In the genomic region with DNA sequence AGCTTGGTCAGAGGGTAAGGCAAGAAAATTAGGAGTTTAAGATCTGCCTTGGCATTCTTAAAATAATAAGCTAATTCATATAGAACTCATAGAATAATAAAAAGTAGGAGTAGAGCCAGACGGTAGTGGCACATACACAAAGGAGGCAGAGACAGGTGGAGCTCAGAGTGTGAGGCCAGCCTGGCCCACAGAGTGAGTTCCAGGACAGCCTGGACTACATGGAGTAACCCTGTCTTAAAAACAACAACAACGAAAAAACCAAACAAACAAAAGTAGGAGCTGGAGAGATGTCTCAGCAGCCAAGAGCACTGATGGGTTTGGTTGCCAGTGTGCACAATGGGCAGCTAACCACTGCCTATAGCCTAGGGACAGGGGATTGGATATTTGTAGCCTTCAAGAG, we compare ENCODE assay signal across 22 mouse cellular contexts. TPM values are rescaled to one million over a fixed set of nuclear protein-coding genes. Genes with fewer than 3 reads are reported as not detected.
DNase-seq lines count a peak whose midpoint lies in the region; ATAC-seq and TF ChIP-seq lines count a peak whose summit lies in the region.
"Had no signal": no experiment of that assay in that cellular context is flagged by ENCODE, and none has a peak within 500 bp of the region (broad histone marks: within the 10 kb centered on the region; RNA-seq: fewer than 3 reads in every experiment).

No protein-coding gene starts in this region.

- no peak overlapping the region for H3K27ac ChIP-seq in forebrain, embryonic 11.5 days (ENCODE audit: low read depth, low read length)
- H3K27ac ChIP-seq in forebrain, postnatal 0 days (ENCODE audit: low read depth, low read length): no peak overlapping the region
- H3K27ac ChIP-seq in neural tube, embryonic 11.5 days (ENCODE audit: low read depth, low read length): no peak overlapping the region
- no peak overlapping the region for H3K27ac ChIP-seq in limb, embryonic 10.5 days
- H3K27ac ChIP-seq in neural tube, embryonic 13.5 days (replicated peaks): no peak overlapping the region
- H3K27ac ChIP-seq: liver, embryonic 12.5 days had no signal

- no peaks in the 10 kb centered on the region for H3K9me3 ChIP-seq in forebrain, embryonic 11.5 days (ENCODE audit: control insufficient read depth, low read length)
- H3K9me3 ChIP-seq in forebrain, postnatal 0 days (ENCODE audit: low read length): no peaks in the 10 kb centered on the region
- no peaks in the 10 kb centered on the region for H3K9me3 ChIP-seq in neural tube, embryonic 11.5 days (ENCODE audit: control insufficient read depth, low read length)
- no peaks in the 10 kb centered on the region for H3K9me3 ChIP-seq in limb, embryonic 10.5 days (replicated peaks)
- no peaks in the 10 kb centered on the region for H3K9me3 ChIP-seq in neural tube, embryonic 13.5 days
- H3K9me3 ChIP-seq: heart, embryonic 10.5 days; liver, embryonic 12.5 days had no signal

- no peak overlapping the region for H3K4me3 ChIP-seq in forebrain, embryonic 11.5 days (ENCODE audit: low read depth, low read length)
- no peak overlapping the region for H3K4me3 ChIP-seq in forebrain, postnatal 0 days (ENCODE audit: low read depth, low read length)
- no peak overlapping the region for H3K4me3 ChIP-seq in neural tube, embryonic 11.5 days (ENCODE audit: low read depth, low read length)
- 0 out of 2 replicates have a peak overlapping the region, but pooled peaks have one; percentile 39 for H3K4me3 ChIP-seq in limb, embryonic 10.5 days
- H3K4me3 ChIP-seq in neural tube, embryonic 13.5 days: no peak overlapping the region
- H3K4me3 ChIP-seq: liver, embryonic 12.5 days had no signal

- no peaks in the 10 kb centered on the region for H3K27me3 ChIP-seq in forebrain, embryonic 11.5 days (ENCODE audit: control insufficient read depth, insufficient read depth, low read length)
- no peaks in the 10 kb centered on the region for H3K27me3 ChIP-seq in forebrain, postnatal 0 days (ENCODE audit: insufficient read depth, low read length)
- H3K27me3 ChIP-seq in neural tube, embryonic 11.5 days (ENCODE audit: control insufficient read depth, insufficient read depth, low read length): no peaks in the 10 kb centered on the region
- H3K27me3 ChIP-seq in limb, embryonic 10.5 days (ENCODE audit: low read depth, poor library complexity, severe bottlenecking): no peaks in the 10 kb centered on the region
- H3K27me3 ChIP-seq in neural tube, embryonic 13.5 days: no peaks in the 10 kb centered on the region
- H3K27me3 ChIP-seq: liver, embryonic 12.5 days had no signal

- H3K36me3 ChIP-seq in forebrain, embryonic 11.5 days (ENCODE audit: control insufficient read depth, insufficient read depth, low read length): no peaks in the 10 kb centered on the region
- no peaks in the 10 kb centered on the region for H3K36me3 ChIP-seq in forebrain, postnatal 0 days (ENCODE audit: insufficient read depth)
- no peaks in the 10 kb centered on the region for H3K36me3 ChIP-seq in neural tube, embryonic 11.5 days (ENCODE audit: control insufficient read depth, insufficient read depth, low read length)
- peaks cover 1% of the 10 kb centered on the region for H3K36me3 ChIP-seq in limb, embryonic 10.5 days
- peaks cover 2% of the 10 kb centered on the region; the same call in 1 of the 2 replicates for H3K36me3 ChIP-seq in neural tube, embryonic 13.5 days
- H3K36me3 ChIP-seq: liver, embryonic 12.5 days had no signal

- peaks cover 7% of the 10 kb centered on the region; the same call in 1 of the 2 replicates for H3K4me1 ChIP-seq in forebrain, embryonic 11.5 days (replicated peaks; ENCODE audit: control insufficient read depth, insufficient read depth, low read length)
- no peaks in the 10 kb centered on the region; the same call in 1 of the 2 replicates for H3K4me1 ChIP-seq in forebrain, postnatal 0 days (ENCODE audit: insufficient read depth)
- H3K4me1 ChIP-seq in neural tube, embryonic 11.5 days (ENCODE audit: control insufficient read depth, insufficient read depth, low read length): 0 out of 2 replicates have a peak, but pooled peaks cover 2% of the 10 kb centered on the region
- peaks cover 17% of the 10 kb centered on the region for H3K4me1 ChIP-seq in limb, embryonic 10.5 days
- peaks cover 17% of the 10 kb centered on the region for H3K4me1 ChIP-seq in neural tube, embryonic 13.5 days (replicated peaks)

- WGBS in forebrain, embryonic 11.5 days: 78% methylated on average over 2 of the region's 2 CpGs
- WGBS in forebrain, postnatal 0 days: 82% methylated on average over 2 of the region's 2 CpGs
- WGBS in neural tube, embryonic 11.5 days: 81% methylated on average over 2 of the region's 2 CpGs
- WGBS in limb, embryonic 10.5 days: 71% methylated on average over 2 of the region's 2 CpGs
- WGBS in neural tube, embryonic 13.5 days: 92% methylated on average over 2 of the region's 2 CpGs

- TF ChIP-seq CTCF in forebrain, postnatal 0 days (IDR thresholded peaks at IDR 0.05; ENCODE audit: low read depth): no peak

- peak; percentile 58; the same call in 1 of the 2 replicates for ATAC-seq in forebrain, embryonic 11.5 days (replicated peaks; ENCODE audit: low FRiP score)
- ATAC-seq in forebrain, postnatal 0 days: no peak
- ATAC-seq in neural tube, embryonic 11.5 days (ENCODE audit: insufficient read depth, low FRiP score, low TSS enrichment): peak; percentile 27; the same call in 1 of the 2 replicates
- ATAC-seq in neural tube, embryonic 13.5 days (ENCODE audit: low read depth): peak; percentile 35; the same call in 1 of the 2 replicates
- ATAC-seq in erythroid progenitor cell, adult 5-6 weeks (replicated peaks; ENCODE audit: low FRiP score, poor library complexity, severe bottlenecking): no peak

- no peak for DNase-seq in forebrain, embryonic 11.5 days (ENCODE audit: low spot score)
- no peak for DNase-seq in forebrain, postnatal 0 days
- DNase-seq in neural tube, embryonic 11.5 days (ENCODE audit: low spot score): no peak
- DNase-seq in neural tube, embryonic 10.5 days (ENCODE audit: extremely low spot score, low spot score): no peak
- DNase-seq in limb, embryonic 10.5 days (ENCODE audit: low spot score): no peak
- no peak for DNase-seq in urinary bladder, postnatal 10 days (ENCODE audit: low spot score)

- H3K9ac ChIP-seq in forebrain, embryonic 11.5 days (ENCODE audit: low read length): no peak overlapping the region
- no peak overlapping the region for H3K9ac ChIP-seq in forebrain, postnatal 0 days
- H3K9ac ChIP-seq in neural tube, embryonic 11.5 days (ENCODE audit: low read length): no peak overlapping the region
- H3K9ac ChIP-seq in neural tube, embryonic 13.5 days: no peak overlapping the region
- H3K9ac ChIP-seq: liver, embryonic 12.5 days; lung, embryonic 14.5 days had no signal

- H3K4me2 ChIP-seq in forebrain, embryonic 11.5 days (ENCODE audit: low read depth, low read length, severe bottlenecking): no peak overlapping the region
- no peak overlapping the region; the same call in 1 of the 2 replicates for H3K4me2 ChIP-seq in forebrain, postnatal 0 days (ENCODE audit: low read depth)
- H3K4me2 ChIP-seq in neural tube, embryonic 11.5 days (ENCODE audit: low read depth): no peak overlapping the region
- no peak overlapping the region for H3K4me2 ChIP-seq in neural tube, embryonic 13.5 days

RNA-seq across cellular contexts. Expression of a gene that starts 14.5 kb away (rescaled TPM):
- polyA plus RNA-seq in forebrain, embryonic 11.5 days (2014; fragmentation: Nextera tagmentation; extraction: Ambion mirVana): 166 and 167 TPM in 2 replicates
- 71.0 and 80.9 TPM in 2 replicates for total RNA-seq in forebrain, postnatal 0 days (2014; rRNA removed)
- 186 and 247 TPM in 2 replicates for polyA plus RNA-seq in forebrain, postnatal 0 days (2015; fragmentation: Nextera tagmentation; extraction: Ambion mirVana)
- polyA plus RNA-seq in neural tube, embryonic 11.5 days (2014; fragmentation: Nextera tagmentation; extraction: Ambion mirVana): 179 and 195 TPM in 2 replicates
- 170 and 175 TPM in 2 replicates for polyA plus RNA-seq in limb, embryonic 10.5 days (2016; fragmentation: Nextera tagmentation; extraction: Ambion mirVana)
- 176 and 184 TPM in 2 replicates for polyA plus RNA-seq in neural tube, embryonic 13.5 days (2015; fragmentation: Nextera tagmentation; extraction: Ambion mirVana)
- total RNA-seq in erythroid progenitor cell, adult 5-6 weeks (2015; ENCODE audit: low replicate concordance): 18.4 and 35.0 TPM in 2 replicates
- 0.76 and 26.8 TPM in 2 replicates for total RNA-seq in erythroid progenitor cell, adult 5-6 weeks (2017; ENCODE audit: low replicate concordance)

RNA-seq across cellular contexts. Expression of a gene that starts 14.8 kb away (rescaled TPM):
- 235 and 270 TPM in 2 replicates for polyA plus RNA-seq in forebrain, embryonic 11.5 days (2014; fragmentation: Nextera tagmentation; extraction: Ambion mirVana)
- total RNA-seq in forebrain, postnatal 0 days (2014; rRNA removed): 151 and 204 TPM in 2 replicates
- 475 and 558 TPM in 2 replicates for polyA plus RNA-seq in forebrain, postnatal 0 days (2015; fragmentation: Nextera tagmentation; extraction: Ambion mirVana)
- polyA plus RNA-seq in neural tube, embryonic 11.5 days (2014; fragmentation: Nextera tagmentation; extraction: Ambion mirVana): 268 and 302 TPM in 2 replicates
- 261 and 262 TPM in 2 replicates for polyA plus RNA-seq in limb, embryonic 10.5 days (2016; fragmentation: Nextera tagmentation; extraction: Ambion mirVana)
- 406 and 418 TPM in 2 replicates for polyA plus RNA-seq in neural tube, embryonic 13.5 days (2015; fragmentation: Nextera tagmentation; extraction: Ambion mirVana)
- total RNA-seq in erythroid progenitor cell, adult 5-6 weeks (2015; ENCODE audit: low replicate concordance): 10.9 and 33.9 TPM in 2 replicates
- 15.0 and 29.7 TPM in 2 replicates for total RNA-seq in erythroid progenitor cell, adult 5-6 weeks (2017; ENCODE audit: low replicate concordance)

RNA-seq across cellular contexts. Expression of a gene that starts 18.2 kb away (rescaled TPM):
- polyA plus RNA-seq in forebrain, embryonic 11.5 days (2014; fragmentation: Nextera tagmentation; extraction: Ambion mirVana): not detected in 2 replicates
- not detected in 2 replicates for total RNA-seq in forebrain, postnatal 0 days (2014; rRNA removed)
- not detected in 2 replicates for polyA plus RNA-seq in forebrain, postnatal 0 days (2015; fragmentation: Nextera tagmentation; extraction: Ambion mirVana)
- polyA plus RNA-seq in neural tube, embryonic 11.5 days (2014; fragmentation: Nextera tagmentation; extraction: Ambion mirVana): not detected in 2 replicates
- polyA plus RNA-seq in limb, embryonic 10.5 days (2016; fragmentation: Nextera tagmentation; extraction: Ambion mirVana): not detected in 2 replicates
- polyA plus RNA-seq in neural tube, embryonic 13.5 days (2015; fragmentation: Nextera tagmentation; extraction: Ambion mirVana): not detected in 2 replicates
- not detected in 2 replicates for total RNA-seq in erythroid progenitor cell, adult 5-6 weeks (2015; ENCODE audit: low replicate concordance)
- not detected in 2 replicates for total RNA-seq in erythroid progenitor cell, adult 5-6 weeks (2017; ENCODE audit: low replicate concordance)
- total RNA-seq: adrenal gland, postnatal 25 days; gastrocnemius, postnatal 25 days; heart, postnatal 10 days; layer of hippocampus, adult 18-20 months; layer of hippocampus, postnatal 36 days; left cerebral cortex, postnatal 36 days had no signal
- polyA plus RNA-seq: cerebellum, adult 2 months; frontal cortex, adult 2 months; heart, embryonic 10.5 days; inflammation-experienced regulatory T-cells, adult 6 months; kidney, embryonic 16.5 days; liver, embryonic 12.5 days; stomach, embryonic 14.5 days had no signal

RNA-seq across cellular contexts. Expression of a gene that starts 18.7 kb away (rescaled TPM):
- polyA plus RNA-seq in forebrain, embryonic 11.5 days (2014; fragmentation: Nextera tagmentation; extraction: Ambion mirVana): 39.7 and 47.7 TPM in 2 replicates
- 162 and 176 TPM in 2 replicates for total RNA-seq in forebrain, postnatal 0 days (2014; rRNA removed)
- 59.3 and 65.9 TPM in 2 replicates for polyA plus RNA-seq in forebrain, postnatal 0 days (2015; fragmentation: Nextera tagmentation; extraction: Ambion mirVana)
- polyA plus RNA-seq in neural tube, embryonic 11.5 days (2014; fragmentation: Nextera tagmentation; extraction: Ambion mirVana): 45.8 and 51.8 TPM in 2 replicates
- 57.6 and 66.5 TPM in 2 replicates for polyA plus RNA-seq in limb, embryonic 10.5 days (2016; fragmentation: Nextera tagmentation; extraction: Ambion mirVana)
- 79.5 and 83.0 TPM in 2 replicates for polyA plus RNA-seq in neural tube, embryonic 13.5 days (2015; fragmentation: Nextera tagmentation; extraction: Ambion mirVana)
- total RNA-seq in erythroid progenitor cell, adult 5-6 weeks (2015; ENCODE audit: low replicate concordance): 161 and 183 TPM in 2 replicates
- 48.6 and 66.3 TPM in 2 replicates for total RNA-seq in erythroid progenitor cell, adult 5-6 weeks (2017; ENCODE audit: low replicate concordance)

RNA-seq across cellular contexts. Expression of a gene that starts 33.3 kb away (rescaled TPM):
- 3.5 and 3.9 TPM in 2 replicates for polyA plus RNA-seq in forebrain, embryonic 11.5 days (2014; fragmentation: Nextera tagmentation; extraction: Ambion mirVana)
- 1.4 and 1.9 TPM in 2 replicates for total RNA-seq in forebrain, postnatal 0 days (2014; rRNA removed)
- 4.3 and 4.9 TPM in 2 replicates for polyA plus RNA-seq in forebrain, postnatal 0 days (2015; fragmentation: Nextera tagmentation; extraction: Ambion mirVana)
- polyA plus RNA-seq in neural tube, embryonic 11.5 days (2014; fragmentation: Nextera tagmentation; extraction: Ambion mirVana): 4.5 and 5.7 TPM in 2 replicates
- polyA plus RNA-seq in limb, embryonic 10.5 days (2016; fragmentation: Nextera tagmentation; extraction: Ambion mirVana): 1.4 and 1.8 TPM in 2 replicates
- polyA plus RNA-seq in neural tube, embryonic 13.5 days (2015; fragmentation: Nextera tagmentation; extraction: Ambion mirVana): 5.3 and 6.9 TPM in 2 replicates
- total RNA-seq in erythroid progenitor cell, adult 5-6 weeks (2015; ENCODE audit: low replicate concordance): not detected in 2 replicates
- not detected in 2 replicates for total RNA-seq in erythroid progenitor cell, adult 5-6 weeks (2017; ENCODE audit: low replicate concordance)

Comparison
In these comparisons a context has a peak if more than half of its experiments do, and no peak if none do; other contexts are left out.
1. ATAC-seq: peak in forebrain, embryonic 11.5 days (single experiment), neural tube, embryonic 11.5 days (single experiment) and neural tube, embryonic 13.5 days (single experiment); none in forebrain, postnatal 0 days (single experiment) and erythroid progenitor cell, adult 5-6 weeks (single experiment).